In genomic region chr7:141367358-141367757, GRCm38 (mm10) we compare ENCODE assay signal across 24 mouse cellular contexts. TPM values are rescaled to one million over a fixed set of nuclear protein-coding genes. Genes with fewer than 3 reads are reported as not detected.
DNase-seq lines count a peak whose midpoint lies in the region; ATAC-seq and TF ChIP-seq lines count a peak whose summit lies in the region.
"Had no signal": no experiment of that assay in that cellular context is flagged by ENCODE, and none has a peak within 500 bp of the region (broad histone marks: within the 10 kb centered on the region; RNA-seq: fewer than 3 reads in every experiment).

No protein-coding gene starts in this region.

- WGBS in forebrain, postnatal 0 days: 80% methylated on average over 4 of the region's 4 CpGs
- 83% methylated on average over 4 of the region's 4 CpGs for WGBS in kidney, adult 2 months

- TF ChIP-seq RAD21 in MEL (IDR thresholded peaks at IDR 0.05; ENCODE audit: low read depth, low read length): no peak

- no peak overlapping the region for H3K4me3 ChIP-seq in MEL (ENCODE audit: control insufficient read depth in 1 of 2, insufficient read depth in 1 of 2, low read depth in 2 of 2, low read length in 2 of 2)
- no peak overlapping the region for H3K4me3 ChIP-seq in forebrain, postnatal 0 days (ENCODE audit: low read depth, low read length)
- H3K4me3 ChIP-seq in kidney, adult 2 months (ENCODE audit: insufficient read depth, low read depth, low read length): no peak overlapping the region

- H3K27me3 ChIP-seq in MEL (ENCODE audit: control insufficient read depth in 1 of 2, insufficient read depth in 2 of 2, low read length in 2 of 2): no peaks in the 10 kb centered on the region
- H3K27me3 ChIP-seq in forebrain, postnatal 0 days (ENCODE audit: insufficient read depth, low read length): no peaks in the 10 kb centered on the region
- H3K27me3 ChIP-seq in kidney, adult 2 months (replicated peaks; ENCODE audit: control insufficient read depth, insufficient read depth, low read length): no peaks in the 10 kb centered on the region
- H3K27me3 ChIP-seq: Patski had no signal

- DNase-seq in 416B (ENCODE audit: low read depth): peak; percentile 42
- peak; percentile 24 for DNase-seq in MEL (ENCODE audit: low read depth, low spot score)
- peak; percentile 53 for DNase-seq in R1 (ENCODE audit: low read depth, low spot score)
- DNase-seq in forebrain, postnatal 0 days: no peak
- no peak for DNase-seq in urinary bladder, postnatal 10 days (ENCODE audit: low spot score)
- DNase-seq in lung, postnatal 25 days (ENCODE audit: low spot score): no peak
- no peak for DNase-seq in kidney, adult 2 months
- DNase-seq: adrenal gland, adult 2 months; adrenal gland, adult 8-10 months; adrenal gland, postnatal 10 days; adrenal gland, postnatal 14 days; adrenal gland, postnatal 25 days; adrenal gland, postnatal 36 days; B cell, adult 2 months; cerebellum, adult 11 months; cerebellum, adult 11-12 months; cerebellum, adult 18-20 months; cerebellum, adult 2 months; cerebellum, adult 8-10 months had no signal

- H3K9me3 ChIP-seq in MEL (replicated peaks; ENCODE audit: insufficient read depth, low read length): no peaks in the 10 kb centered on the region
- H3K9me3 ChIP-seq in forebrain, postnatal 0 days (ENCODE audit: low read length): no peaks in the 10 kb centered on the region
- H3K9me3 ChIP-seq: G1E had no signal

- H3K9ac ChIP-seq in MEL (ENCODE audit: control insufficient read depth, low read depth, low read length, poor library complexity, severe bottlenecking): no peak overlapping the region
- no peak overlapping the region for H3K9ac ChIP-seq in forebrain, postnatal 0 days

- no peak for TF ChIP-seq CTCF in MEL (IDR thresholded peaks at IDR 0.05 in 2 of 3, conservative IDR thresholded peaks at IDR 0.05 in 1 of 3; ENCODE audit: control insufficient read depth in 1 of 3, insufficient read depth in 1 of 3, low read depth in 2 of 3, low read length in 3 of 3, poor library complexity in 1 of 3, severe bottlenecking in 1 of 3)
- TF ChIP-seq CTCF in forebrain, postnatal 0 days (IDR thresholded peaks at IDR 0.05; ENCODE audit: low read depth): no peak
- no peak for TF ChIP-seq CTCF in kidney, adult 2 months (conservative IDR thresholded peaks at IDR 0.05; ENCODE audit: insufficient read depth, insufficient read length, low read depth, low read length)

- TF ChIP-seq EP300 in MEL (IDR thresholded peaks at IDR 0.05; ENCODE audit: low read depth in 1 of 2, low read length in 2 of 2): no peak

- peak; percentile 15 for ATAC-seq in granulocyte monocyte progenitor cell, adult 5-6 weeks (replicated peaks; ENCODE audit: poor library complexity, severe bottlenecking)
- ATAC-seq in forebrain, postnatal 0 days: no peak
- ATAC-seq: activated CD4-positive, CD25-positive, alpha-beta regulatory T cell, adult 4 months; CD4-positive, CD25-positive, alpha-beta regulatory T cell, adult 4 months; Patski had no signal

- no peak overlapping the region for H3K27ac ChIP-seq in MEL (ENCODE audit: control insufficient read depth, low read depth, low read length)
- H3K27ac ChIP-seq in forebrain, postnatal 0 days (ENCODE audit: low read depth, low read length): no peak overlapping the region
- no peak overlapping the region for H3K27ac ChIP-seq in kidney, adult 2 months (ENCODE audit: insufficient read depth, low read depth, low read length)

- H3K4me1 ChIP-seq in MEL (ENCODE audit: control insufficient read depth in 1 of 2, insufficient read depth in 2 of 2, low read length in 2 of 2): peaks cover 19 to 35% of the 10 kb centered on the region in 2 experiments
- no peaks in the 10 kb centered on the region for H3K4me1 ChIP-seq in forebrain, postnatal 0 days (ENCODE audit: insufficient read depth)
- H3K4me1 ChIP-seq in kidney, adult 2 months (ENCODE audit: control insufficient read depth, insufficient read depth, low read length): peaks cover 3% of the 10 kb centered on the region; the same call in 1 of the 2 replicates

- H3K79me2 ChIP-seq in MEL (ENCODE audit: control insufficient read depth, insufficient read depth, low read length, poor library complexity): no peaks in the 10 kb centered on the region

- peaks cover 0 to 31% of the 10 kb centered on the region in 2 experiments; a peak in 2 of 4 replicates for H3K36me3 ChIP-seq in MEL (ENCODE audit: control insufficient read depth in 1 of 2, insufficient read depth in 2 of 2, low read length in 2 of 2)
- no peaks in the 10 kb centered on the region for H3K36me3 ChIP-seq in forebrain, postnatal 0 days (ENCODE audit: insufficient read depth)
- H3K36me3 ChIP-seq in kidney, adult 2 months (ENCODE audit: control insufficient read depth, insufficient read depth, low read length): no peaks in the 10 kb centered on the region
- H3K36me3 ChIP-seq: G1E had no signal

- H3K4me2 ChIP-seq in forebrain, postnatal 0 days (ENCODE audit: low read depth): no peak overlapping the region

- no peak for TF ChIP-seq POLR2A in MEL (IDR thresholded peaks at IDR 0.05; ENCODE audit: control insufficient read depth in 1 of 2, insufficient read depth in 1 of 2, low read depth in 1 of 2, low read length in 2 of 2, poor library complexity in 1 of 2)
- TF ChIP-seq POLR2A in kidney, adult 2 months (IDR thresholded peaks at IDR 0.05; ENCODE audit: low read depth, low read length): no peak

TF ChIP-seq in MEL, 35 proteins besides CTCF, POLR2A, EP300 and RAD21 (continues in another document):
- TF ChIP-seq KAT2A (conservative IDR thresholded peaks at IDR 0.05; ENCODE audit: low read depth, low read length) (no peak), ETS1 (IDR thresholded peaks at IDR 0.05; ENCODE audit: low read depth, low read length) (no peak), ELF1 (IDR thresholded peaks at IDR 0.05; ENCODE audit: low read depth, low read length) (no peak), SMC3 (IDR thresholded peaks at IDR 0.05; ENCODE audit: low read depth, low read length) (no peak), JUND (IDR thresholded peaks at IDR 0.05; ENCODE audit: low read depth, low read length) (no peak), NELFE (IDR thresholded peaks at IDR 0.05; ENCODE audit: low read depth, low read length) (no peak), TBP (IDR thresholded peaks at IDR 0.05; ENCODE audit: low read depth, low read length) (no peak), POLR2AphosphoS5 (IDR thresholded peaks at IDR 0.05; ENCODE audit: borderline replicate concordance, low read depth, low read length) (no peak), MAFK (IDR thresholded peaks at IDR 0.05; ENCODE audit: borderline replicate concordance, low read depth, low read length) (no peak), MYB (IDR thresholded peaks at IDR 0.05; ENCODE audit: low read depth, low read length) (no peak)

RNA-seq across cellular contexts. Expression of gene Taldo1, which starts 24.6 kb away (rescaled TPM):
- total RNA-seq in MEL (2012; rRNA removed): 415 and 498 TPM in 2 replicates
- polyA plus RNA-seq in MEL (2012; ENCODE audit: insufficient read depth in 1 of 2, insufficient read length in 2 of 2, low read depth in 1 of 2, low replicate concordance in 2 of 2, missing spikeins in 1 of 2): 100 to 1,000 TPM in 1 of 2 experiments, not detected in 1; 298 TPM
- 289 and 344 TPM in 2 replicates for total RNA-seq in granulocyte monocyte progenitor cell, adult 5-6 weeks (2014; fragmentation: Nextera tagmentation)
- total RNA-seq in granulocyte monocyte progenitor cell, adult 5-6 weeks (2017): 559 and 668 TPM in 2 replicates
- 224 and 297 TPM in 2 replicates for total RNA-seq in forebrain, postnatal 0 days (2014; rRNA removed)
- 304 and 352 TPM in 2 replicates for polyA plus RNA-seq in forebrain, postnatal 0 days (2015; fragmentation: Nextera tagmentation; extraction: Ambion mirVana)
- 321 and 366 TPM in 2 replicates for polyA plus RNA-seq in kidney, adult 2 months (2012; rRNA removed)

RNA-seq across cellular contexts. Expression of gene Eps8l2, which starts 28.7 kb away (rescaled TPM):
- 0.46 TPM in 1 of 2 replicates, not detected in the other for total RNA-seq in MEL (2012; rRNA removed)
- under 1 TPM in 1 of 2 experiments, not detected in 1; 0.10 TPM for polyA plus RNA-seq in MEL (2012; ENCODE audit: insufficient read depth in 1 of 2, insufficient read length in 2 of 2, low read depth in 1 of 2, low replicate concordance in 2 of 2, missing spikeins in 1 of 2)
- 0.11 TPM in 1 of 2 replicates, not detected in the other for total RNA-seq in granulocyte monocyte progenitor cell, adult 5-6 weeks (2014; fragmentation: Nextera tagmentation)
- total RNA-seq in granulocyte monocyte progenitor cell, adult 5-6 weeks (2017): not detected in 2 replicates
- 1.0 and 1.1 TPM in 2 replicates for total RNA-seq in forebrain, postnatal 0 days (2014; rRNA removed)
- 0.74 and 0.82 TPM in 2 replicates for polyA plus RNA-seq in forebrain, postnatal 0 days (2015; fragmentation: Nextera tagmentation; extraction: Ambion mirVana)
- 245 and 297 TPM in 2 replicates for polyA plus RNA-seq in kidney, adult 2 months (2012; rRNA removed)
- polyA plus RNA-seq: activated CD4-positive, CD25-positive, alpha-beta regulatory T cell, adult 4 months; CD4-positive, CD25-positive, alpha-beta regulatory T cell, adult 4 months; G1E had no signal

RNA-seq across cellular contexts. Expression of gene Tmem80, which starts 39.8 kb away (rescaled TPM):
- total RNA-seq in MEL (2012; rRNA removed): 12.2 and 12.3 TPM in 2 replicates
- 10 to 100 TPM in 1 of 2 experiments, not detected in 1; 27.7 TPM for polyA plus RNA-seq in MEL (2012; ENCODE audit: insufficient read depth in 1 of 2, insufficient read length in 2 of 2, low read depth in 1 of 2, low replicate concordance in 2 of 2, missing spikeins in 1 of 2)
- 6.0 and 13.2 TPM in 2 replicates for total RNA-seq in granulocyte monocyte progenitor cell, adult 5-6 weeks (2014; fragmentation: Nextera tagmentation)
- total RNA-seq in granulocyte monocyte progenitor cell, adult 5-6 weeks (2017): 4.5 and 8.7 TPM in 2 replicates
- total RNA-seq in forebrain, postnatal 0 days (2014; rRNA removed): 25.2 and 33.2 TPM in 2 replicates
- 32.9 and 34.7 TPM in 2 replicates for polyA plus RNA-seq in forebrain, postnatal 0 days (2015; fragmentation: Nextera tagmentation; extraction: Ambion mirVana)
- 53.7 and 61.4 TPM in 2 replicates for polyA plus RNA-seq in kidney, adult 2 months (2012; rRNA removed)

RNA-seq across cellular contexts. Expression of gene Deaf1, which starts 39.9 kb away (rescaled TPM):
- 9.8 and 13.2 TPM in 2 replicates for total RNA-seq in MEL (2012; rRNA removed)
- polyA plus RNA-seq in MEL (2012; ENCODE audit: insufficient read depth in 1 of 2, insufficient read length in 2 of 2, low read depth in 1 of 2, low replicate concordance in 2 of 2, missing spikeins in 1 of 2): 10 to 100 TPM in 1 of 2 experiments, not detected in 1; 91.1 TPM
- 43.3 and 52.4 TPM in 2 replicates for total RNA-seq in granulocyte monocyte progenitor cell, adult 5-6 weeks (2014; fragmentation: Nextera tagmentation)
- 6.3 and 21.4 TPM in 2 replicates for total RNA-seq in granulocyte monocyte progenitor cell, adult 5-6 weeks (2017)
- 238 and 239 TPM in 2 replicates for total RNA-seq in forebrain, postnatal 0 days (2014; rRNA removed)
- 282 and 289 TPM in 2 replicates for polyA plus RNA-seq in forebrain, postnatal 0 days (2015; fragmentation: Nextera tagmentation; extraction: Ambion mirVana)
- polyA plus RNA-seq in kidney, adult 2 months (2012; rRNA removed): 25.4 and 26.8 TPM in 2 replicates

RNA-seq across cellular contexts. Expression of gene Gatd1, which starts 46.6 kb away (rescaled TPM):
- total RNA-seq in MEL (2012; rRNA removed): 21.0 and 21.6 TPM in 2 replicates
- 10 to 100 TPM in 1 of 2 experiments, not detected in 1; 35.9 TPM for polyA plus RNA-seq in MEL (2012; ENCODE audit: insufficient read depth in 1 of 2, insufficient read length in 2 of 2, low read depth in 1 of 2, low replicate concordance in 2 of 2, missing spikeins in 1 of 2)
- total RNA-seq in granulocyte monocyte progenitor cell, adult 5-6 weeks (2014; fragmentation: Nextera tagmentation): 19.7 and 41.9 TPM in 2 replicates
- 10.8 and 15.6 TPM in 2 replicates for total RNA-seq in granulocyte monocyte progenitor cell, adult 5-6 weeks (2017)
- 58.9 and 65.0 TPM in 2 replicates for total RNA-seq in forebrain, postnatal 0 days (2014; rRNA removed)
- polyA plus RNA-seq in forebrain, postnatal 0 days (2015; fragmentation: Nextera tagmentation; extraction: Ambion mirVana): 50.5 and 56.0 TPM in 2 replicates
- polyA plus RNA-seq in kidney, adult 2 months (2012; rRNA removed): 51.7 and 58.4 TPM in 2 replicates

Comparison
In these comparisons a context has a peak if more than half of its experiments do, and no peak if none do; other contexts are left out.
1. DNase-seq: peak in 416B (single experiment), MEL (single experiment) and R1 (single experiment); none in forebrain, postnatal 0 days (single experiment), urinary bladder, postnatal 10 days (single experiment), lung, postnatal 25 days (single experiment) and kidney, adult 2 months (single experiment).